Mouse (Mus musculus): ENCODE results near the gene Slc25a20. TPM values are rescaled to one million over a fixed set of nuclear protein-coding genes. Genes with fewer than 3 reads are reported as not detected.

Gene Slc25a20
- polyA plus RNA-seq, 1 experiment from 2014 or later = 41.4 TPM

- Histone ChIP-seq H3K27ac (no peak overlapping the region), H3K4me1 (peaks cover 32% of the 10 kb centered on the region), H3K27me3 (peaks cover 8% of the 10 kb centered on the region; the same call in 1 of the 2 replicates), H3K9me3 (replicated peaks) (no peaks in the 10 kb centered on the region), H3K4me2 (replicated peaks) (no peak overlapping the region), H3K4me3 (no peak overlapping the region), H3K9ac (no peak overlapping the region), H3K36me3 (peaks cover 7% of the 10 kb centered on the region; the same call in 1 of the 2 replicates)
- ATAC-seq (ENCODE audit: low FRiP score) = no peak
- WGBS = 78% methylated on average over 9 of the region's 9 CpGs
Measured at GRCm38 (mm10) chr9:108688451-108688850, 26.6 kb downstream of the Slc25a20 start.

- peaks cover 38% of the 10 kb centered on the region for H3K4me1 ChIP-seq
- no peaks in the 10 kb centered on the region for H3K9me3 ChIP-seq (replicated peaks)
- no peak within 1 kb of the TSS for H3K4me2 ChIP-seq (replicated peaks)
- H3K9ac ChIP-seq = no peak within 1 kb of the TSS
- H3K4me3 ChIP-seq = no peak within 1 kb of the TSS
- ATAC-seq (ENCODE audit: low FRiP score) = peak; percentile 12; the same call in 1 of the 2 replicates
- peak within 1 kb of the TSS; percentile 74 for H3K27ac ChIP-seq
- H3K36me3 ChIP-seq = 0 out of 2 replicates have a peak, but pooled peaks cover under 1% of the 10 kb centered on the region
- 35% methylated on average over 1 of the region's 1 CpGs for WGBS
- peaks cover 8% of the 10 kb centered on the region; the same call in 1 of the 2 replicates for H3K27me3 ChIP-seq
Measured at GRCm38 (mm10) chr9:108689106-108689505, 27.2 kb downstream of the Slc25a20 start, which contains the start of gene Prkar2a. Gene Prkar2a (plus strand): TSS chr9:108689314.

GRCm38 (mm10) chr9:108689993-108690392 is 28.1 kb downstream of the Slc25a20 start:
- Histone ChIP-seq H3K4me2 (replicated peaks) (no peak overlapping the region), H3K9me3 (replicated peaks) (no peaks in the 10 kb centered on the region), H3K9ac (no peak overlapping the region), H3K4me3 (no peak overlapping the region), H3K4me1 (peaks cover 41% of the 10 kb centered on the region), H3K27me3 (peaks cover 8% of the 10 kb centered on the region; the same call in 1 of the 2 replicates), H3K27ac (no peak overlapping the region), H3K36me3 (no peaks in the 10 kb centered on the region)
- 64% methylated on average over 1 of the region's 1 CpGs for WGBS
- no peak for ATAC-seq (ENCODE audit: low FRiP score)

GRCm38 (mm10) chr9:108690914-108691313 is 29.0 kb downstream of the Slc25a20 start:
- Histone ChIP-seq H3K4me1 (peaks cover 41% of the 10 kb centered on the region), H3K36me3 (no peaks in the 10 kb centered on the region), H3K9ac (no peak overlapping the region), H3K9me3 (replicated peaks) (no peaks in the 10 kb centered on the region), H3K4me3 (no peak overlapping the region), H3K27me3 (peaks cover 8% of the 10 kb centered on the region; the same call in 1 of the 2 replicates), H3K27ac (no peak overlapping the region), H3K4me2 (replicated peaks) (no peak overlapping the region)
- ATAC-seq (ENCODE audit: low FRiP score) = no peak
- 86% methylated on average over 6 of the region's 6 CpGs for WGBS

GRCm38 (mm10) chr9:108691371-108691770 is 29.5 kb downstream of the Slc25a20 start:
- peak overlapping the region; percentile 83; the same call in 1 of the 2 replicates for H3K4me3 ChIP-seq
- H3K36me3 ChIP-seq = no peaks in the 10 kb centered on the region
- WGBS = 72% methylated on average over 8 of the region's 8 CpGs
- peaks cover 38% of the 10 kb centered on the region for H3K4me1 ChIP-seq
- no peaks in the 10 kb centered on the region for H3K9me3 ChIP-seq (replicated peaks)
- peak overlapping the region; percentile 85 for H3K27ac ChIP-seq
- H3K27me3 ChIP-seq = peaks cover 8% of the 10 kb centered on the region; the same call in 1 of the 2 replicates
- H3K4me2 ChIP-seq (replicated peaks) = peak overlapping the region; percentile 77
- peak overlapping the region; percentile 86; the same call in 1 of the 2 replicates for H3K9ac ChIP-seq
- no peak; the same call in 1 of the 2 replicates for ATAC-seq (ENCODE audit: low FRiP score)

- under 1% methylated on average over 35 of the region's 42 CpGs for WGBS
- peak overlapping the region; percentile 83 for H3K4me3 ChIP-seq
- peaks cover 34% of the 10 kb centered on the region for H3K4me1 ChIP-seq
- H3K4me2 ChIP-seq (replicated peaks) = peak overlapping the region; percentile 77
- H3K27me3 ChIP-seq = peaks cover 8% of the 10 kb centered on the region; the same call in 1 of the 2 replicates
- no peaks in the 10 kb centered on the region for H3K36me3 ChIP-seq
- ATAC-seq (ENCODE audit: low FRiP score) = peak; percentile 82
- H3K27ac ChIP-seq = peak overlapping the region; percentile 85
- peak overlapping the region; percentile 86 for H3K9ac ChIP-seq
- no peaks in the 10 kb centered on the region for H3K9me3 ChIP-seq (replicated peaks)
Measured at GRCm38 (mm10) chr9:108691846-108692225, 29.9 kb downstream of the Slc25a20 start.

- under 1% methylated on average over 77 of the region's 92 CpGs for WGBS
- Histone ChIP-seq H3K4me2 (replicated peaks) (peak overlapping the region; percentile 77), H3K4me3 (peak overlapping the region; percentile 83), H3K9ac (peak overlapping the region; percentile 86), H3K27me3 (peaks cover 8% of the 10 kb centered on the region; the same call in 1 of the 2 replicates), H3K9me3 (replicated peaks) (no peaks in the 10 kb centered on the region), H3K27ac (peak overlapping the region; percentile 85), H3K4me1 (peaks cover 32% of the 10 kb centered on the region), H3K36me3 (no peaks in the 10 kb centered on the region)
- ATAC-seq (ENCODE audit: low FRiP score) = peak; percentile 68
Measured at GRCm38 (mm10) chr9:108692226-108693041, 30.5 kb downstream of the Slc25a20 start.

- Histone ChIP-seq H3K4me2 (replicated peaks) (peak overlapping the region; percentile 77), H3K36me3 (0 out of 2 replicates have a peak, but pooled peaks cover 5% of the 10 kb centered on the region), H3K9me3 (replicated peaks) (no peaks in the 10 kb centered on the region), H3K9ac (no peak overlapping the region), H3K27ac (no peak overlapping the region), H3K4me1 (peaks cover 30% of the 10 kb centered on the region), H3K4me3 (no peak overlapping the region), H3K27me3 (peaks cover 8% of the 10 kb centered on the region; the same call in 1 of the 2 replicates)
- no peak for ATAC-seq (ENCODE audit: low FRiP score)
- WGBS = 66% methylated on average over 4 of the region's 4 CpGs
Measured at GRCm38 (mm10) chr9:108693946-108694345, 32.1 kb downstream of the Slc25a20 start.

- peaks cover 24% of the 10 kb centered on the region for H3K4me1 ChIP-seq
- no peak for ATAC-seq (ENCODE audit: low FRiP score)
- H3K36me3 ChIP-seq = 0 out of 2 replicates have a peak, but pooled peaks cover 5% of the 10 kb centered on the region
- no peaks in the 10 kb centered on the region for H3K9me3 ChIP-seq (replicated peaks)
- H3K4me2 ChIP-seq (replicated peaks) = peak overlapping the region; percentile 77
- H3K9ac ChIP-seq = no peak overlapping the region
- 90% methylated on average over 1 of the region's 1 CpGs for WGBS
- no peak overlapping the region for H3K27ac ChIP-seq
- peaks cover 8% of the 10 kb centered on the region; the same call in 1 of the 2 replicates for H3K27me3 ChIP-seq
- H3K4me3 ChIP-seq = no peak overlapping the region
Measured at GRCm38 (mm10) chr9:108694533-108694932, 32.6 kb downstream of the Slc25a20 start.

GRCm38 (mm10) chr9:108702476-108702875 is 40.6 kb downstream of the Slc25a20 start:
- Histone ChIP-seq H3K4me3 (no peak overlapping the region), H3K4me2 (replicated peaks) (no peak overlapping the region), H3K27ac (no peak overlapping the region), H3K9me3 (replicated peaks) (no peaks in the 10 kb centered on the region), H3K4me1 (peaks cover 12% of the 10 kb centered on the region), H3K36me3 (0 out of 2 replicates have a peak, but pooled peaks cover 5% of the 10 kb centered on the region), H3K9ac (no peak overlapping the region), H3K27me3 (no peaks in the 10 kb centered on the region)
- ATAC-seq (ENCODE audit: low FRiP score) = no peak

- WGBS = 35% methylated on average over 12 of the region's 12 CpGs
- H3K36me3 ChIP-seq = no peaks in the 10 kb centered on the region
- no peak overlapping the region for H3K4me2 ChIP-seq (replicated peaks)
- H3K4me1 ChIP-seq = peaks cover 12% of the 10 kb centered on the region
- H3K9ac ChIP-seq = no peak overlapping the region
- H3K9me3 ChIP-seq (replicated peaks) = no peaks in the 10 kb centered on the region
- no peaks in the 10 kb centered on the region for H3K27me3 ChIP-seq
- no peak for ATAC-seq (ENCODE audit: low FRiP score)
- 0 out of 2 replicates have a peak overlapping the region, but pooled peaks have one; percentile 7 for H3K27ac ChIP-seq
- no peak overlapping the region for H3K4me3 ChIP-seq
Measured at GRCm38 (mm10) chr9:108703373-108704110, 41.7 kb downstream of the Slc25a20 start.

GRCm38 (mm10) chr9:108704591-108704990 is 42.7 kb downstream of the Slc25a20 start:
- H3K36me3 ChIP-seq = no peaks in the 10 kb centered on the region
- H3K4me1 ChIP-seq = peaks cover 12% of the 10 kb centered on the region
- H3K4me3 ChIP-seq = no peak overlapping the region
- 67% methylated on average over 7 of the region's 7 CpGs for WGBS
- H3K27ac ChIP-seq = no peak overlapping the region
- ATAC-seq (ENCODE audit: low FRiP score) = no peak
- H3K27me3 ChIP-seq = no peaks in the 10 kb centered on the region
- no peaks in the 10 kb centered on the region for H3K9me3 ChIP-seq (replicated peaks)
- H3K9ac ChIP-seq = no peak overlapping the region
- no peak overlapping the region for H3K4me2 ChIP-seq (replicated peaks)
